ENCODE assay signal across 13 mouse cellular contexts in the genomic region with DNA sequence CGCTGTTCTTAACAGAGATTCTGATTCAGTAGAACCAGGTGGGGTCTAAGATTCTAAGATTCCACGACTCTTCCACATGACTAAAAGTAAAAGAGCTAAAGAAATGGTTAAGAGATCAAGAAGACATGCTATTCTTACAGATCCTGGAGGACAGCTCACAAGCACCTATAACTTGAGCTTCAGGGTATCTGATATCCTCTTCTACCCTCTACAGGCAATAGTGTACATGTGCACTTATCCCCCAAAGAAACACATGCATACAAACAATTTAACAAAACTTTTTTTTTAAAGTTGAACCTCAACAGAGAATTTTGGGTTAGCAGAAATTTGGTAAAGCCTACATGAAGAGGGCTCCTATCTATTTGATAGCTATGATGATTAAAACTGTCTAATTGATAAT.
"Had no signal": no experiment of that assay in that cellular context is flagged by ENCODE, and none has a peak within 500 bp of the region (broad histone marks: within the 10 kb centered on the region; RNA-seq: fewer than 3 reads in every experiment).

No protein-coding gene starts in this region.

- H3K27me3 ChIP-seq: neural tube, embryonic 13.5 days; stomach, embryonic 15.5 days had no signal

- H3K27ac ChIP-seq: limb, embryonic 10.5 days; neural tube, embryonic 13.5 days; stomach, embryonic 15.5 days had no signal

- H3K4me3 ChIP-seq: limb, embryonic 10.5 days; neural tube, embryonic 13.5 days; stomach, embryonic 15.5 days had no signal

- DNase-seq: kidney, adult 8-10 months; kidney, postnatal 25 days; lung, embryonic 14.5 days; lung, postnatal 14 days; retina, postnatal 1 day; right cerebral cortex, postnatal 14 days; thymus, postnatal 4 days had no signal

- H3K4me2 ChIP-seq: liver, embryonic 11.5 days; lung, embryonic 14.5 days; midbrain, embryonic 11.5 days; neural tube, embryonic 13.5 days; stomach, embryonic 15.5 days had no signal

- H3K9ac ChIP-seq: lung, embryonic 14.5 days; neural tube, embryonic 13.5 days; stomach, embryonic 15.5 days had no signal

- H3K4me1 ChIP-seq: stomach, embryonic 15.5 days had no signal

- ATAC-seq: midbrain, embryonic 16.5 days had no signal

- H3K9me3 ChIP-seq: limb, embryonic 10.5 days; neural tube, embryonic 13.5 days; stomach, embryonic 15.5 days had no signal

- H3K36me3 ChIP-seq: limb, embryonic 10.5 days; neural tube, embryonic 13.5 days; stomach, embryonic 15.5 days had no signal
